In the genomic region with DNA sequence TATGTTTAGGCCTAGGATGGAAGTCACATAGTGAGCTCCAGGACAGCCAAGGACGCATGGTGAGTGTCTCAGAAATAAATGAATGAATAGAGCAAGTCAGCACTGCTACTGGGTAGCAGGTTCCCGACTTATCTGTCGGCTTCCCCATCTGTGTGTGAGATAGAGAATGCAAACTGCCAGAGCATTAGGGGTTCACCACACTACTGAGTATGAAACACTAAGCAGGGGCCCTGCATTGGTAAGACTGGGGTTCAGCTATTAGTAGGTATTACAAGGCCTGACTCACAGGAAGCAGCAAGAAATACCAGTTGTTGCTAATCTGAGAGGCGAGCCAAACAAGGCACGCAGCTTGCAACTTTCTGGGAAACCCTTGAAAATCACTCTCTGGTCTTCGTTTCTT, we compare ENCODE assay signal across 19 mouse cellular contexts. TPM values are rescaled to one million over a fixed set of nuclear protein-coding genes. Genes with fewer than 3 reads are reported as not detected.
"Had no signal": no experiment of that assay in that cellular context is flagged by ENCODE, and none has a peak within 500 bp of the region (broad histone marks: within the 10 kb centered on the region; RNA-seq: fewer than 3 reads in every experiment).

No protein-coding gene starts in this region.

- H3K4me3 ChIP-seq: limb, embryonic 12.5 days; midbrain, embryonic 12.5 days; neural tube, embryonic 13.5 days; stomach, embryonic 15.5 days had no signal

- DNase-seq: kidney, adult 9 months; kidney, postnatal 36 days; layer of hippocampus, adult 9-11 months; layer of hippocampus, postnatal 36 days; lung, adult 18-20 months; retina, postnatal 1 day; right cerebral cortex, postnatal 4 days had no signal

- H3K27ac ChIP-seq: kidney, postnatal 0 days; limb, embryonic 12.5 days; liver, embryonic 14.5 days; midbrain, embryonic 12.5 days; neural tube, embryonic 13.5 days; stomach, embryonic 15.5 days had no signal

- H3K36me3 ChIP-seq: limb, embryonic 12.5 days; midbrain, embryonic 12.5 days; neural tube, embryonic 13.5 days; stomach, embryonic 15.5 days had no signal

RNA-seq across cellular contexts. Expression of a gene that starts 4.2 kb away (rescaled TPM):
- total RNA-seq: layer of hippocampus, adult 18-20 months; layer of hippocampus, postnatal 36 days; left cerebral cortex, adult 8-10 months; left cerebral cortex, postnatal 25 days; liver, adult 2 months had no signal
- polyA plus RNA-seq: kidney, postnatal 0 days; limb, embryonic 12.5 days; lung, embryonic 16.5 days; midbrain, embryonic 12.5 days; midbrain, embryonic 16.5 days; neural tube, embryonic 13.5 days had no signal
